Mouse (Mus musculus): ENCODE results near the gene Olfr465-ps1. TPM values are rescaled to one million over a fixed set of nuclear protein-coding genes. Genes with fewer than 3 reads are reported as not detected.
A peak's percentile ranks its signal among the peaks of the same experiment; 100 is the strongest.

The Olfr465-ps1 gene
- not detected in 2 replicates for polyA plus RNA-seq (2015; fragmentation: Nextera tagmentation; extraction: Ambion mirVana)

DNA sequence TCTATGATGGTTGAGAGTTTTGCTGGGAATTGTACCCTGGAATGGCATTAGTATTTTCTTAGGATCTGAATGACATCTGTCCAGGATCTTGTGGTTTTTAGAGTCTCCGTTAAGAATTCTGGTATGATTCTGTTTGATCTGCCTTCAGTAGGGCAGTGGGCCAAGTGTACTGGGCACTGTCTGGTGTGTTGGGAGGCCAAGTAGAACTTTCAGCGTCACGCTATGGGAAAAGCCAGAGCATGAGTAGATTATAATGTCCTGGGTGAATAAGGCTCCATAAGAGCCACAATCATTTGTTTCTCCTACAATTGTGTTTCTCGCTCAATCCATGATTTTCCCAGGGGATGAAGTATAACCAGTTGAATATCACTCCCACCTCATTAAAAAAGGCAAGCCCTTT lies at the start of gene Olfr465-ps1:
TSS of gene Olfr465-ps1 (plus strand) at position 301 of the 400 bp plus-strand sequence.
- H3K9me3 ChIP-seq: 0 out of 2 replicates have a peak, but pooled peaks cover 5% of the 10 kb centered on the region
- 87% methylated on average over 4 of the region's 4 CpGs for WGBS
- no peaks in the 10 kb centered on the region for H3K27me3 ChIP-seq
- H3K36me3 ChIP-seq: no peaks in the 10 kb centered on the region
- no peak for ATAC-seq (ENCODE audit: low FRiP score, low read depth)
- no peak within 1 kb of the TSS for H3K4me2 ChIP-seq
- no peaks in the 10 kb centered on the region for H3K4me1 ChIP-seq (replicated peaks)
- no peak within 1 kb of the TSS for H3K4me3 ChIP-seq
- H3K27ac ChIP-seq (replicated peaks): no peak within 1 kb of the TSS
- H3K9ac ChIP-seq: no peak within 1 kb of the TSS

DNA sequence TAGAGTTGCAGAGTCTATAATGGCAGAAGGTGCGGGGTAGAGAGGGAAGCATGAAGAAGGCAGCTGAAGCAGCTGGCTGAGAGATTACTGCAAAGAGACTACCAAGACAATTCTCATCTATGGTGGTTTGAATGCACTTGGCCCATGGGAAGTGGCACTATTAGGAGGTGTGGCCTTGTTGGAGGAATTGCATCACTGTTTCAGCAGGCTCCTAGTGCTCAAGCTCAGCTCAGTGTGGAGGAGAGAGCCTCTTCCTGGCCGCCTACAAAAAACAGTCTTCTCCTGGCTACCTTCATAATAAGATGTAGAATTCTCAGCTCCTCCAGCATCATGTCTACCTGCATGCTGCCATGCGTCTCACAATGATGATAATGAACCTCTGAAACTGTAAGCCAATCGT lies 42.0 kb upstream of the Olfr465-ps1 start:
- no peaks in the 10 kb centered on the region for H3K4me1 ChIP-seq (replicated peaks)
- no peak overlapping the region for H3K4me3 ChIP-seq
- no peaks in the 10 kb centered on the region for H3K27me3 ChIP-seq
- H3K4me2 ChIP-seq: no peak overlapping the region
- 94% methylated on average over 4 of the region's 4 CpGs for WGBS
- no peak for ATAC-seq (ENCODE audit: low FRiP score, low read depth)
- H3K36me3 ChIP-seq: peaks cover 10% of the 10 kb centered on the region; the same call in 1 of the 2 replicates
- no peaks in the 10 kb centered on the region; the same call in 1 of the 2 replicates for H3K9me3 ChIP-seq
- H3K9ac ChIP-seq: no peak overlapping the region
- no peak overlapping the region for H3K27ac ChIP-seq (replicated peaks)

DNA sequence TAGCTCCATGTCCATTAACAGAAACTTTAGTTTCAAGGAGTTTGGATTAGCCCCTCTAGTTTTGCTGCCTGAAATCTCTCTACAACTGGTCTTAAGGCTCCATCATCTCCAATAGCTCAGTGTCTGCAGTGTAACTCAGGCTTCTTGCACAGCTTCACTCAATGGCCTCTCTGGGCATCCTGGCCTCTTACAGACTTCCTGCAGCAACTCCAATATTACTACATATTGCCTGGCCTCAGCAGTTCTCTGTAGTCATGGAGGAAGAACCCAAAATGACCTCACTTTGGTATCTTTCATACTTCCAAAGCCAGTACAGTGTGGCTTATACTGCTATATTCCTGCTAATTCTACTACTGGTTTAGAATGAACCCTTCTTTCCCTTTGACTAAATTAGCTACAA lies 40.9 kb upstream of the Olfr465-ps1 start:
- H3K27ac ChIP-seq (replicated peaks): no peak overlapping the region
- H3K4me1 ChIP-seq (replicated peaks): no peaks in the 10 kb centered on the region
- H3K4me2 ChIP-seq: no peak overlapping the region
- no peak overlapping the region for H3K4me3 ChIP-seq
- ATAC-seq (ENCODE audit: low FRiP score, low read depth): no peak
- H3K27me3 ChIP-seq: no peaks in the 10 kb centered on the region
- no peaks in the 10 kb centered on the region; the same call in 1 of the 2 replicates for H3K9me3 ChIP-seq
- no peak overlapping the region for H3K9ac ChIP-seq
- H3K36me3 ChIP-seq: peaks cover 4% of the 10 kb centered on the region; the same call in 1 of the 2 replicates

DNA sequence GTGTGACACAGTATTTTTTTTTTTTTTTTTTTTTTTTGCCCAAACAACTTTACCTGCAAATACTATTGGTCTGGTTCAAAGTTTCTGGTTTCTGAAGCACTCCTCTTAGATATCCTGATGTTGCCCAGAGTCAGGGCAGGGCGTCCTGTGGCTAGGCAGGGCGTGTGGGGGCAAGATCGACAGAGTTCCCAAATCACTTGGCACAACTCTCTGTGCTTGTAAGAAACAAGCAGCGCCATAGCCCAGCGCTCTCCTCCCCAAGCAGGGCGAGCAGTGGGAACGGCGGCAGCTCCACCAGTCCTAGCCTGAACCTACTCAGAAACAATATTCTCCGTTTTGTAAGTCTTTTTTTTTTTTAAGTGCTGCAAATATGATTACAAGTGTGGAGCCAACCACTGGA lies 37.2 kb upstream of the Olfr465-ps1 start:
- no peak overlapping the region for H3K9ac ChIP-seq
- no peak overlapping the region for H3K4me3 ChIP-seq
- H3K9me3 ChIP-seq: peaks cover 7% of the 10 kb centered on the region; the same call in 1 of the 2 replicates
- ATAC-seq (ENCODE audit: low FRiP score, low read depth): no peak
- H3K36me3 ChIP-seq: peaks cover 8% of the 10 kb centered on the region
- no peaks in the 10 kb centered on the region for H3K27me3 ChIP-seq
- H3K27ac ChIP-seq (replicated peaks): no peak overlapping the region
- H3K4me2 ChIP-seq: no peak overlapping the region
- H3K4me1 ChIP-seq (replicated peaks): no peaks in the 10 kb centered on the region
- 93% methylated on average over 9 of the region's 9 CpGs for WGBS

DNA sequence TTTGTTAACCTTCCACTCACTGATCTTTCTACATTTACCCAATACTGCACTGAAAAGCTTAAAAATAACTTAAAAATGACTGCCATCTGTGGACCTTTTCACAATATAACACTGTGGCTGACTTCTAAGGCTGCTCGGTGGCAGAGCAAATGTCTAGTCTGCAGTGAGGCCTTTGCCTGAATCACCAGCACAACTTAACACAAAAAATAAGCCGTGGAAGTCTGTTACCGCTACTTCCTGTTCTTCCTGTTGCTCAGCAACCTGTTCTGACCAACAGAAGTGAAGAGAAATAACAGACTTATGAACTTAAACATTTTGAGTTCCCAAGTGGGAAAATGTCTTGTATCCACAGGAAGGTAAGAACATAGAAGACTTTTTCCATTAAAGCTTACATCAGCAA lies 36.7 kb upstream of the Olfr465-ps1 start:
- peaks cover 10% of the 10 kb centered on the region for H3K36me3 ChIP-seq
- WGBS: 98% methylated on average over 3 of the region's 3 CpGs
- H3K4me1 ChIP-seq (replicated peaks): no peaks in the 10 kb centered on the region
- no peaks in the 10 kb centered on the region for H3K27me3 ChIP-seq
- H3K4me3 ChIP-seq: no peak overlapping the region
- no peak overlapping the region for H3K9ac ChIP-seq
- no peak overlapping the region for H3K4me2 ChIP-seq
- ATAC-seq (ENCODE audit: low FRiP score, low read depth): no peak
- H3K9me3 ChIP-seq: peaks cover 7% of the 10 kb centered on the region; the same call in 1 of the 2 replicates
- H3K27ac ChIP-seq (replicated peaks): no peak overlapping the region

DNA sequence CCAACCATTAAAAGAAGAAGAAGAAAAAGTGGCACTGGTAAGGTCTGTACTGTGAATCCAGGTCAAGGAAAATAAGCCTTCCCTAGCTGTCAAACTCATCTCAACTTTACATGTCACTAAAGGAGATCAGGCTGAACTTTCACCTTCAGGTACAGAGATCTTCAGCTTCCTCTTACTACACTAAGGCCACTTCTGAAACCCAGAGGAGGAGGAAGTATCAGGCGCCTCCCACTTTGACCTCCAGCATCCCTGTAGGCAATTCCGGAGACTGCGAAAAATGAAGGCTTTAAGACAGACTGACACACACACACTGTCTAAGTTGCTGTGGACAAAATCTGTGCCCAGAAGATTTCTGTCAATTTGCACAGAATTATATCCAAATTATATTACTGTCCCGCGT lies 25.9 kb upstream of the Olfr465-ps1 start:
- H3K9me3 ChIP-seq: no peaks in the 10 kb centered on the region
- H3K9ac ChIP-seq: peak overlapping the region; percentile 88
- peak overlapping the region; percentile 83 for H3K4me2 ChIP-seq
- peak overlapping the region; percentile 86; the same call in 1 of the 2 replicates for H3K27ac ChIP-seq (replicated peaks)
- no peaks in the 10 kb centered on the region for H3K36me3 ChIP-seq
- peak overlapping the region; percentile 81 for H3K4me3 ChIP-seq
- peaks cover 17% of the 10 kb centered on the region for H3K4me1 ChIP-seq (replicated peaks)
- no peaks in the 10 kb centered on the region for H3K27me3 ChIP-seq
- 1% methylated on average over 5 of the region's 5 CpGs for WGBS
- no peak for ATAC-seq (ENCODE audit: low FRiP score, low read depth)

DNA sequence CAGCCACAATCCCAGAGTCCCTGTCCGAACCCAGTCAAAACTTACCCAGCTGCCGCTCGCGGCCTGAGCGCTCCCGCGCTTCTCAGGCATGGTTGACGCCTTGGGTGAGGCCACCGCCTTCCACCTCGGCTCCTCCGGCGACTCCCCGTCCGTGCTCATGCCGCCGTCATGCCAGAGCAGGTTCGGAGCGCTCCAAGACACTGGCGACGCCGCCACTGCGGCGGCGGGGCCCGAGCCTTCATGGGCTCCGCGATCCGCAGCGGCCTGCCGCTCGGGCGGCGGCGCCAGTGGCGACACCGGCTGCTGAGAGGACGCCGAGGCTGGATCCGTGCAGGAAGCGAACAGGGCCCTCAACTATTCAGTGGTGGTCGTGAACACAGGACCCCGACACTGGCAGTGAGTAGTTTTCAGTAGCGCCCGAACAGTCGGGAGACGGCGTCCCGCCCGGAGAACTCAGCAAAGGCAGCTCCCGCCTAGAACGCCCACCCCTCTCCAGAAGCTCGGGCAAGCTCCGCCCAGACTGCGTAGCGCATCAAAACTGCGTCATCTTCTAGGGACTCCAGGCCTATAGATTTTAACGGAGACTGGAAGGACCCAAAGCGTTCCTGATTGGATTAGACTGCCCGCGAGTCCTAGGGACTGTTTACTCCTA lies 25.3 kb upstream of the Olfr465-ps1 start, which contains the start of gene Mfsd14b:
TSS of gene Mfsd14b (minus strand) at position 517 of the 652 bp plus-strand sequence.
- H3K4me3 ChIP-seq: peak within 1 kb of the TSS; percentile 81
- no peaks in the 10 kb centered on the region for H3K36me3 ChIP-seq
- H3K27ac ChIP-seq (replicated peaks): peak within 1 kb of the TSS; percentile 86
- H3K9ac ChIP-seq: peak within 1 kb of the TSS; percentile 88
- no peaks in the 10 kb centered on the region for H3K27me3 ChIP-seq
- H3K9me3 ChIP-seq: no peaks in the 10 kb centered on the region
- H3K4me2 ChIP-seq: peak within 1 kb of the TSS; percentile 83
- peaks cover 17% of the 10 kb centered on the region for H3K4me1 ChIP-seq (replicated peaks)
- under 1% methylated on average over 60 of the region's 60 CpGs for WGBS
- ATAC-seq (ENCODE audit: low FRiP score, low read depth): peak; percentile 100

DNA sequence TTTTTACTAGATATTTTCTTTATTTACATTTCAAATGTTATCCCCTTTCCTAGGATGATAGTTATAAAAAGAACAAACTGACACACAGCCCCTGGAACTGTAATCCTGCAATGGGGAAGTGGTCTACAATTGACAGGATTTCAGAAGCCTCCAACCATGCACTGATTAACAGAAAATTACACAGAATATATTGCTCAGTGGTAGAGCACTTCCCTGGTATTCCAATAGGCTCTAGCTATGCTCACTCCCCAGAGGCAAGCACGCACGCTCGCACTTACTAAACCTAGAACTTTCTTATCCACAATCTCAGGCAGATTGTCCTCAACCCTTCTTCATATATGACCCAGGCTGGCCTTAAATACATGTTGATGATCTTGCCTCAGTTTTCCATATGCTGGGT lies 24.6 kb upstream of the Olfr465-ps1 start:
- 59% methylated on average over 3 of the region's 3 CpGs for WGBS
- peak overlapping the region; percentile 83 for H3K4me2 ChIP-seq
- no peaks in the 10 kb centered on the region for H3K27me3 ChIP-seq
- H3K27ac ChIP-seq (replicated peaks): peak overlapping the region; percentile 86
- H3K9ac ChIP-seq: peak overlapping the region; percentile 88
- no peaks in the 10 kb centered on the region for H3K9me3 ChIP-seq
- peak overlapping the region; percentile 81 for H3K4me3 ChIP-seq
- peaks cover 17% of the 10 kb centered on the region for H3K4me1 ChIP-seq (replicated peaks)
- ATAC-seq (ENCODE audit: low FRiP score, low read depth): peak; percentile 63
- H3K36me3 ChIP-seq: no peaks in the 10 kb centered on the region

DNA sequence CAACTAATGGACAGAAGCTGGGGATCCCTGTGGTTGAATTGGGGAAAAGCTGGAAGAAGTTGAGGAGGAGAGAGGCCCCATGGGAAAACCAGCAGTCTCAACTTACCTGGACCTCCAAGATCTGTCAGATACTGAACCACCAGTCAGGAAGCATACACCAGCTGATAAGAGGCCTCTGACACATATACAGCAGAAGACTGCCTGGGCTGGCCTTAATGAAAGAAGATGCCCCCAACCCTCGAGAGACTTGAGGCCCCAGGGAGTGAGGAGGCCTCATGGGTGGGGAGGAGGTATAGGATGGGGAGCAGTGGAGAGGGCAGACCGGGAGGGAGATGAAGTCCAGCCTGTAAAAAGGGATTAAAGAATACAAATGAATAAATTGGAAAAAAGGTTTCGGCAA lies 16.9 kb upstream of the Olfr465-ps1 start:
- H3K27ac ChIP-seq (replicated peaks): no peak overlapping the region
- H3K9me3 ChIP-seq: no peaks in the 10 kb centered on the region
- H3K9ac ChIP-seq: no peak overlapping the region
- no peaks in the 10 kb centered on the region for H3K36me3 ChIP-seq
- no peak overlapping the region for H3K4me3 ChIP-seq
- H3K4me1 ChIP-seq (replicated peaks): no peaks in the 10 kb centered on the region
- H3K4me2 ChIP-seq: no peak overlapping the region
- H3K27me3 ChIP-seq: no peaks in the 10 kb centered on the region
- ATAC-seq (ENCODE audit: low FRiP score, low read depth): no peak
- 71% methylated on average over 3 of the region's 3 CpGs for WGBS

DNA sequence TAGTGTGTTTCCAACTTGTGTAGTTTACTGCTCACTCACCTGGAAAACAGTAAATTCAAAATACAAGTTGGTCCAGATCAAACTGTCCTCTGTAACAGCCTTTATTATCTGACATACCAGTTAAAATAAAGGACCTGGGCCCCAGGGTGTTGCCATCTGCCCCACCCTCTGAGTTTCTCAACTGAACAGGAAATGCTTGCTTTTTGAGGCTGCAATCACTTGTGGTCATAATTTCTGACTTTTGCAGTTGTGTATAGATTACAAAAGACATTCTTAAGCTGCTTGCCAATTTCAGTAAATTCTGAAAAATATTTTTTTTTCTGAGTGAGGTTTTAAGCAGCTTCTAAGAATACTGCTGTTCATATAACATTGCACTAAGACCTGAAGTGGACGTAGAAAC lies 15.8 kb upstream of the Olfr465-ps1 start:
- ATAC-seq (ENCODE audit: low FRiP score, low read depth): no peak
- H3K9me3 ChIP-seq: no peaks in the 10 kb centered on the region
- no peak overlapping the region for H3K9ac ChIP-seq
- no peaks in the 10 kb centered on the region for H3K4me1 ChIP-seq (replicated peaks)
- no peaks in the 10 kb centered on the region for H3K27me3 ChIP-seq
- H3K4me2 ChIP-seq: no peak overlapping the region
- no peak overlapping the region for H3K27ac ChIP-seq (replicated peaks)
- H3K4me3 ChIP-seq: no peak overlapping the region
- WGBS: 91% methylated on average over 1 of the region's 1 CpGs
- no peaks in the 10 kb centered on the region for H3K36me3 ChIP-seq

DNA sequence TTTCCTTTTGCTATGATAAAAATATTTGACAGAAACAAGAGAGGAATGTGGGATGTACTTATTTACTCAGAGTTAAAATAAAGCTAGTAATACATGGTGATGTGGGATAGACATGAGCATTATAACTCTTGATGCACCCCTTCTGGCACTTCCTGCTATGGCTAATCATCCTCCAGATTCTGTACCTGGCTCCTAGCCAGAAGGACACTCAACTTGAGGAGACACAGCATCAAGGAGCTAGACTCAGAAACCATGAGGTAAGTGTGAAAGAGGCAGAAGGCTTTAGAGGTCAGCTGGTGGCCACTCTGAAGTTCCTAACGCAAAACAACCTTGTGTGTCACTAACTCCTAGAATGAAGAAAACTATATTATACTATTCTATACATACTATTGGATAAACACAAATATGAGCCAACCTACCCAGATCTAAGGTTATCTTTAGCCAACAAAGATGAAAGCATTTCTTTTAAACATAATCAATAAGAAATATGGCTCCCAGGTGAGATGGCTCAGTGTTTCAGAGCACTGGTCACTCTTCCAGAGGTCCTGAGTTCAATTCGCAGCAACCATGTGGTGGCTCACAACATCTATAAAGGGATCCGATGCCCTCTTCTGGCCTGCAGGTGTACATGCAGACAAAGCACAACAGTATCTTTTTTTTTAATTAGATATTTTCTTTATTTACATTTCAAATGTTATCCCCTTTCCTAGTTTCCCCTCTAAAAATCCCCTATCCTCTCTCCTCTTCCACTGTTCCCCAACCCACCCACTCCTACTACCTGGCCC lies 10.6 kb upstream of the Olfr465-ps1 start:
- Histone ChIP-seq H3K36me3 (no peaks in the 10 kb centered on the region), H3K9ac (no peak overlapping the region), H3K27ac (replicated peaks) (no peak overlapping the region), H3K4me1 (replicated peaks) (no peaks in the 10 kb centered on the region), H3K4me3 (no peak overlapping the region), H3K4me2 (no peak overlapping the region), H3K9me3 (no peaks in the 10 kb centered on the region), H3K27me3 (no peaks in the 10 kb centered on the region)
- WGBS: 73% methylated on average over 3 of the region's 3 CpGs
- ATAC-seq (ENCODE audit: low FRiP score, low read depth): no peak

DNA sequence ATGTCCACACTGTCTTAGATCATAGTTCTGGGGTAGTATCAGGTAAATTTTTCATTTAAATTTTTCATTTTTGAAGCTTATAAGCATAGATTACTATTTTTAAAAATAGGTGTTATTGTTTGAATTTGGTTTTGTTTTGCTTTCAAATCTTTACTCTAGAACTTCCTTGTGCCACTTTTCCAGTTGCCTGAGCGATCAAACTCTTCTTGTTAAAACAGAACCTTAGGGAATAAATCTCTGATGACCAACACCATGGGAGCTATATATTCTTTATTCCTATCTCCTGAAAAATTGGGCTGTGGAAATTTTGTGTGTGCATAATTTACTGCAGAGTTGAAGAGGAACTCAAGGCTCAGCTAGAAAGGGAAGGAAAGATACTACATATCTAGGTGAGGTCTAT lies 12.1 kb downstream of the Olfr465-ps1 start, which contains the start of gene Olfr466:
TSS of gene Olfr466 (plus strand) at position 301 of the 400 bp plus-strand sequence.
- H3K27me3 ChIP-seq: no peaks in the 10 kb centered on the region

More for the DNA sequence above, 12.1 kb downstream of the Olfr465-ps1 start, which contains the start of gene Olfr466:
- H3K9ac ChIP-seq: no peak within 1 kb of the TSS
- H3K9me3 ChIP-seq: no peaks in the 10 kb centered on the region
- no peak for ATAC-seq (ENCODE audit: low FRiP score, low read depth)
- WGBS: 71% methylated on average over 1 of the region's 1 CpGs
- no peaks in the 10 kb centered on the region for H3K36me3 ChIP-seq
- no peak within 1 kb of the TSS for H3K4me3 ChIP-seq
- no peak within 1 kb of the TSS for H3K4me2 ChIP-seq
- H3K27ac ChIP-seq (replicated peaks): no peak within 1 kb of the TSS
- no peaks in the 10 kb centered on the region for H3K4me1 ChIP-seq (replicated peaks)
